Mouse (Mus musculus): ENCODE data around the gene Nifk.

The Nifk gene

GRCm38 (mm10) chr1:118321661-118322201, at the start of gene Nifk:
Gene Nifk (plus strand): TSS chr1:118321839.
- peak; percentile 95 for DNase-seq (ENCODE audit: low spot score)

GRCm38 (mm10) chr1:118275139-118275538, 46.5 kb upstream of the Nifk start:
- DNase-seq (ENCODE audit: low spot score), result peak; percentile 31

GRCm38 (mm10) chr1:118292291-118292690, 29.3 kb upstream of the Nifk start:
- DNase-seq (ENCODE audit: low spot score), result no peak

DNA sequence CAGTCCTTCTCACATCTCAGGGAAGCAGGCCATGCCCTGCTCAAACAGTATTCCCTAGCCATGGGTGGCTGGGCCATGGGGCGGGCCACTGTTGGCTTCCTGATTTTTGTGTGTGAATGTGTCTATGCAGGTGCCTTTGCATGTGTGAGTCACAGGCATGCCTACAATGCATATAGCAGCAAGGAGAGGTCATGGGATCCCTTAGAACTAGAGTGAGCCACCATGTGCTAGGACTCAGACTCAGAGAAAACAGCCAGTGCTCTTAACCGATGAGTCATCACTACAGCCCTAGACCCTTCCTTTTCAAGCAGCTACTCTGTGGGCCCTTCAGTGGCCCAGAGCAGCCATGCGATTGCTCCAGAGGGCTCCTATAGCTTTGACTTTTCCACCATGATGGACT, 27.4 kb upstream of the Nifk start:
- no peak for DNase-seq (ENCODE audit: low spot score)

- DNase-seq (ENCODE audit: low spot score), result no peak
These were observed 26.8 kb upstream of the Nifk start for GRCm38 (mm10) chr1:118294826-118295225.

DNA sequence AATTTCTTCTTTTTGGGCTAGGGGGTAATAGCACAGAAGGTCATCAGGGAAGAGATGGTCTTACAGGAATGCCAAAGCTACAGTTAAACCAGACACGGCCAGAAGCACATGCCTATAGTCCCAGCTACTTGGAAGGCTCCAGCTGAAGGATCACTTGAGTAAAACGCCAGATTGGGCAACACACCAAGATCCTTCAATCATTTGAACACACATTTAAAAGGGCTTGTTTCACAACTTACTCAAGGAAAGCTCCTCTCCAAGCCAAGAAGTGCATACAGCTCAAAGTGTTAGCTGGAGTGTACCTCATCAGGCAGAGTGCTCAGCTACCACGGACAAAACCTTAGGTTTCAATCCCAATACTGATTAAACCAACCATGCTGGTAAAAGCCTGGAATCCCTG, 25.0 kb upstream of the Nifk start:
- DNase-seq (ENCODE audit: low spot score), result no peak

- no peak for DNase-seq (ENCODE audit: low spot score)
These were observed 23.9 kb upstream of the Nifk start for GRCm38 (mm10) chr1:118297719-118298118.

DNA sequence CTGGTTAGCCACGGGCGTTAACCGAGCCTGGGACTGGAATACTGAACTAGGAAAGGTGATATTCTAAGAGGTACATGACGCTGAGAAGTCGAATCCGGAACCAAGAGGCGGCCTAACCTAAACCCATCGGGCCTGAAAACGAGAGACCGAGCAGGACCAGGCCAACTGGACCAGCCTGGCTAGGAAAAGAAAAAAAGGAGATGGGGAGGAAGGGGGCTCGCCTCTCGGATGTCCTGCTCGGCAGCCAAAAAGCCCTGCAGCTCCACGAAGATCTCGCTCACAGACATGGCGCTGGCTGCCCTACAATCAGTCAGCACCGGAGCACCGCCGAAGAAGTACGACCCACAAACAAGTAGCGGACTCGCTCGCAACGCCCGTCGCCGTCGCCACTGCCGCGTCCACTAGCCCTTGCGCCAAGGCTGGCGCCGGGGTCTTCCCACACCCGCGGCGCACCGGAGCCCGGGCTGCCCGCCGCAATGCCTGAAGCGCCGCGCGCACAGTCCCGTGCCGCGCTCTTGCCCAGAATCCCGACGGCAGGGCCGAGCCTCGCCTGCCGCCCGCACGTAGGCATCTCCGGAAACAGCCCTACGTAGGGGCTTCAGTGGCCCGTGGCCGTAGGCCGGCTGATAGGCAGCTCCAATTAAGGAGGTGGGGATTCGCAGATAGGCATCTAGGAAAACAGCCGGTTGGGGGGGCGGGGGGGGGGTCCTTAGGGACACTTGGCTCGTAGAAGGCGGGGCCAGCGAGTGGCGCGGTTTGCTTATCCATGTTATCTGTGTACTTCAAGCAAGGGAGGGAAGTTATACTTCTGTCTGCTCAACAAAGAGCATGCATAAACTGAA, 10.6 kb upstream of the Nifk start:
- peak; percentile 90 for DNase-seq (ENCODE audit: low spot score)

GRCm38 (mm10) chr1:118311622-118312326, 9.9 kb upstream of the Nifk start, which contains the start of gene Tsn:
Gene Tsn (minus strand): TSS chr1:118311739.
- DNase-seq (ENCODE audit: low spot score), result no peak

- DNase-seq (ENCODE audit: low spot score), result peak; percentile 24
These were observed 943 bp upstream of the Nifk start for GRCm38 (mm10) chr1:118320696-118321095.

DNA sequence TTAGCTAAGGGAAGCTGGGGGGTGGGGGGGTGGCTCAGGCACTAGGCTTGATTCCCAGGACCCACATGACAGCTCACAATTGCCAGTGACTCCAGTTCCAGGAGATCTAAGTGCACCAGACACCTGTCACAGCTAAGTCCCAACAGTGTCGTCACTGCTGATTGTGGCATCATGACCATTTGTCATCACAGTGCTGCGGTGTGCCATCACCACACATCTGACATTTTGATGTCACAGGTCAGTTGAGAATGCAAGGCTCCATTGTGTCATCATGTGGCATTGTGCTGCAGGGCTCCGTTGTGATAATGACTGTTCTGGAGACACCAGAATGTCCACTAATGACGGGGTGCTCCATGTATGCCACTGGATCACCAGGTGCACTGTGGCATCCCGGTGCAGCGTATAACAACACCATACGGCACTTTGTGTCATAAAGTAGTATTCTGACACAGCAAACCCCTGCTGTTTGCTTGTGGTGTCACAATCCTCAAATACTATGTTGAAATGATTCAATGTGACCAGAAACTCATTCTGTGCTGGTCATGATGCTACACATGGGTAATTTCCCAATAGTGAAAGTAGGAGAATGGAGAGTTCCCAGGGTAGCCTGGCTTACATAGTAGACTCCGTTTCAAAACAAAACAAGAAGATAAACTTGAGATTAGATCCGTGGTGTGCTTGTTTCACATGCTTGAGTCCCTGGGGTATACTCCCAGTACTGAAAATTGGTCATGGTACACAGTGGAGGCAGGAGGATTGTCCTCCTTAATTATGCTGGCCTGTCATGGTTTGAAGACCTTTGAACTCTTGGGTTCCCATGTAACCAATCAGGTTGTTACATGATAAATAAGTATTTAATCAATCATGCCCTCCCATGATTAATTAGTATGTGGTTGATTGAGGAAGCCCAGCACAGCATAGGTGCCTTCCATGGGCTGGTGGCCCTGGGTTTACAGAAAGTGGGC, 13.4 kb downstream of the Nifk start:
- DNase-seq (ENCODE audit: low spot score), result no peak

GRCm38 (mm10) chr1:118335847-118336246, 14.2 kb downstream of the Nifk start:
- DNase-seq (ENCODE audit: low spot score), result peak; percentile 48

GRCm38 (mm10) chr1:118337921-118338320, 16.3 kb downstream of the Nifk start:
- no peak for DNase-seq (ENCODE audit: low spot score)

GRCm38 (mm10) chr1:118343649-118344435, 22.2 kb downstream of the Nifk start:
- no peak for DNase-seq (ENCODE audit: low spot score)

DNA sequence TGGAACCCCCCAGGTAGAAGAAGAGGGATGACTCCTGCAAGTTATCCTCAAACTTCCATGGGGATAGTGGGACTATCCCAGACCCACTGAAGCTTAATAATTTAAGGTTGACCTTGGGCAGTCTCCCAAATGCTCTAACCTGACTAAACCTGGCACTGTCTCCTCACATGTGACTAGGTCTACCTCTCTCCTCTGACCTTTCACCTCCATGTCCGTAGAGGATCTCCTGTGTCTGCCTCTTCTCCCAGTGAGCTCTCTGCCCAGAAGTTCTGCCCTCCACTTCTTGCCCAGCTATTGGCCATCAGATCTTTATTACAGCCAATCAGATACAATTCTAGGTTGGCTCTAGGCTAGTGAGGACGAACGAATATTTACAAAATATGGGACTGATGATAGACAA, 28.3 kb downstream of the Nifk start:
- no peak for DNase-seq (ENCODE audit: low spot score)

GRCm38 (mm10) chr1:118359071-118359761, 37.6 kb downstream of the Nifk start:
- no peak for DNase-seq (ENCODE audit: low spot score)

GRCm38 (mm10) chr1:118367970-118368369, 46.3 kb downstream of the Nifk start:
- DNase-seq (ENCODE audit: low spot score), result no peak

GRCm38 (mm10) chr1:118368721-118369461, 47.3 kb downstream of the Nifk start:
- peak; percentile 16 for DNase-seq (ENCODE audit: low spot score)

DNA sequence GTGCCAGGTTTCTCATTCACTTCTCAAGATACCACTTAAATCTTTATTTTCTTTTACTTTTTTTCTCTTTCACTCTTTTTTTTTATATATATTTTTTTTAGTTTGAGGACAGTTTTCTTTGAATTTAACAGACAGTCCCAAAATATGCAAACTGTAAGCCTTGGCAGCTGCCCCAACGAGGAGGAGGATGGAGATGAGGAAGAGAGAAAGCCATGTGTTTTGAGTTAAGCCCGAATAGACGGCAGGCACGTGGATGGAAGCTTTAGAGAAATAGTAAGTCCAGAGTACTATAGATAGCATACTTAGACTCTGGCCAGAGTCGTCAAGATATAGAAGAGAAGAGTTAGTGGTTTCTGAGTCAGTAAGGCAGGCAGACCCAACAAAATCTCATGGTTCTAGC, 56.1 kb downstream of the Nifk start:
- DNase-seq (ENCODE audit: low spot score), result no peak

Measured in MN1 (cell line).